8 mouse cellular contexts compared by ENCODE assay signal in the genomic region with DNA sequence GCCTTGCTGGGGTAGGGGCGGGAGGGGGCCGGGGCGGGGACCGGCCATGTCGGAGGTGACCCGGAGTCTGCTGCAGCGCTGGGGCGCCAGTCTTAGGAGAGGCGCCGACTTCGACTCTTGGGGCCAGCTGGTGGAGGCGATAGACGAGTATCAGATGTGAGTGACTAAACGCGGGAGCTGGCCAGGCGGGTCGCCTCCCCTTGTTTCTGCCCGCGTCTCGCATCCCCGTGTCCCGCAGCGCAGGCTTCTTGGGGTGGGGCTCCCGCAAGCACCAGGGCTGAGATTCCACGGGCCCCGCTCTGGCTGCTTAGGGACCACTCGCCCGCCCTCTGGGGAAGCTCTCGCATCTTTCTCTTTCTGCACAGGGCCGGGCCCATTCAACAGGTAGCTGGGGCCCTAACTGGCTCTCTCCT. TPM values are rescaled to one million over a fixed set of nuclear protein-coding genes. Genes with fewer than 3 reads are reported as not detected.
DNase-seq lines count a peak whose midpoint lies in the region; ATAC-seq and TF ChIP-seq lines count a peak whose summit lies in the region.

No protein-coding gene starts in this region.

- H3K9ac ChIP-seq in limb, embryonic 11.5 days (ENCODE audit: low read length): peak overlapping the region; percentile 34
- peak overlapping the region; percentile 19; the same call in 1 of the 2 replicates for H3K9ac ChIP-seq in midbrain, postnatal 0 days (replicated peaks; ENCODE audit: low read length, poor library complexity, severe bottlenecking)

- H3K36me3 ChIP-seq in limb, embryonic 11.5 days (ENCODE audit: control insufficient read depth, insufficient read depth, low read length): 0 out of 2 replicates have a peak, but pooled peaks cover 3% of the 10 kb centered on the region
- H3K36me3 ChIP-seq in midbrain, postnatal 0 days (ENCODE audit: insufficient read depth, low read length): peaks cover 7% of the 10 kb centered on the region; the same call in 1 of the 2 replicates

- WGBS in limb, embryonic 11.5 days: under 1% methylated on average over 26 of the region's 30 CpGs
- WGBS in midbrain, postnatal 0 days: under 1% methylated on average over 28 of the region's 30 CpGs

- H3K9me3 ChIP-seq in limb, embryonic 11.5 days (ENCODE audit: control insufficient read depth, low read length): no peaks in the 10 kb centered on the region
- H3K9me3 ChIP-seq in midbrain, postnatal 0 days (ENCODE audit: low read length): no peaks in the 10 kb centered on the region

- no peak overlapping the region for H3K27ac ChIP-seq in limb, embryonic 11.5 days (replicated peaks; ENCODE audit: low read depth, low read length)
- no peak overlapping the region for H3K27ac ChIP-seq in midbrain, postnatal 0 days (ENCODE audit: low read depth, low read length)

- peak; percentile 7 for ATAC-seq in CD4-positive, CD25-positive, alpha-beta regulatory T cell, adult 4 months
- no peak for ATAC-seq in limb, embryonic 11.5 days (ENCODE audit: insufficient number of reproducible peaks, low FRiP score, low TSS enrichment, low read depth)
- peak; percentile 42 for ATAC-seq in midbrain, postnatal 0 days (ENCODE audit: low FRiP score)

- DNase-seq in gastrocnemius, postnatal 4 days (ENCODE audit: low spot score in 2 of 2): peak; percentile 24 to 51
- DNase-seq in gastrocnemius, postnatal 25 days: no peak
- DNase-seq in cerebellum, postnatal 10 days: peak; percentile 64
- peak; percentile 38 to 50 for DNase-seq in frontal cortex, postnatal 36 days (ENCODE audit: low spot score in 2 of 2)
- peak; percentile 72 for DNase-seq in limb, embryonic 11.5 days (ENCODE audit: low spot score)
- DNase-seq in midbrain, postnatal 0 days (ENCODE audit: low spot score): peak; percentile 21
- peak; percentile 44 to 49 for DNase-seq in thymus, postnatal 10 days (ENCODE audit: low spot score in 2 of 2)

- H3K27me3 ChIP-seq in limb, embryonic 11.5 days (ENCODE audit: control insufficient read depth, insufficient read depth, low read length): no peaks in the 10 kb centered on the region
- H3K27me3 ChIP-seq in midbrain, postnatal 0 days (ENCODE audit: insufficient read depth, low read length): no peaks in the 10 kb centered on the region

- TF ChIP-seq CTCF in midbrain, postnatal 0 days (IDR thresholded peaks at IDR 0.05): no peak

- peak overlapping the region; percentile 46 for H3K4me3 ChIP-seq in limb, embryonic 11.5 days (ENCODE audit: low read depth, low read length)
- H3K4me3 ChIP-seq in midbrain, postnatal 0 days (ENCODE audit: low read depth, low read length): peak overlapping the region; percentile 45

- no peaks in the 10 kb centered on the region for H3K4me1 ChIP-seq in limb, embryonic 11.5 days (ENCODE audit: control insufficient read depth, insufficient read depth, low read length)
- no peaks in the 10 kb centered on the region for H3K4me1 ChIP-seq in midbrain, postnatal 0 days (ENCODE audit: insufficient read depth, low read length)

- H3K4me2 ChIP-seq in limb, embryonic 11.5 days (ENCODE audit: low read depth, severe bottlenecking): peak overlapping the region; percentile 44
- H3K4me2 ChIP-seq in midbrain, postnatal 0 days (ENCODE audit: low read depth, low read length, poor library complexity, severe bottlenecking): peak overlapping the region; percentile 50

RNA-seq across cellular contexts. Expression of a gene that starts 0.4 kb away (rescaled TPM):
- 10 to 100 TPM; 27.6 to 38.2 TPM for total RNA-seq in gastrocnemius, postnatal 4 days (2021)
- total RNA-seq in gastrocnemius, postnatal 25 days (2021): 10 to 100 TPM; 15.5 to 18.4 TPM
- 10 to 100 TPM; 35.4 to 35.9 TPM for polyA plus RNA-seq in CD4-positive, CD25-positive, alpha-beta regulatory T cell, adult 4 months (2017; shearing (Covaris generic))
- polyA plus RNA-seq in limb, embryonic 11.5 days (2014; fragmentation: Nextera tagmentation; extraction: Ambion mirVana): 40.3 and 41.7 TPM in 2 replicates
- total RNA-seq in midbrain, postnatal 0 days (2014; rRNA removed): 120 and 127 TPM in 2 replicates
- polyA plus RNA-seq in midbrain, postnatal 0 days (2015; fragmentation: Nextera tagmentation; extraction: Ambion mirVana): 88.5 and 89.1 TPM in 2 replicates

RNA-seq across cellular contexts. Expression of a gene that starts 1.1 kb away (rescaled TPM):
- 10 to 100 TPM; 58.3 to 65.7 TPM for total RNA-seq in gastrocnemius, postnatal 4 days (2021)
- 10 to 100 TPM; 19.4 TPM for total RNA-seq in gastrocnemius, postnatal 25 days (2021)
- polyA plus RNA-seq in CD4-positive, CD25-positive, alpha-beta regulatory T cell, adult 4 months (2017; shearing (Covaris generic)): 10 to 100 TPM; 11.0 to 14.0 TPM
- polyA plus RNA-seq in limb, embryonic 11.5 days (2014; fragmentation: Nextera tagmentation; extraction: Ambion mirVana): 26.8 and 42.4 TPM in 2 replicates
- total RNA-seq in midbrain, postnatal 0 days (2014; rRNA removed): 64.5 TPM in 2 replicates
- 40.0 and 44.8 TPM in 2 replicates for polyA plus RNA-seq in midbrain, postnatal 0 days (2015; fragmentation: Nextera tagmentation; extraction: Ambion mirVana)
